In the genomic region with DNA sequence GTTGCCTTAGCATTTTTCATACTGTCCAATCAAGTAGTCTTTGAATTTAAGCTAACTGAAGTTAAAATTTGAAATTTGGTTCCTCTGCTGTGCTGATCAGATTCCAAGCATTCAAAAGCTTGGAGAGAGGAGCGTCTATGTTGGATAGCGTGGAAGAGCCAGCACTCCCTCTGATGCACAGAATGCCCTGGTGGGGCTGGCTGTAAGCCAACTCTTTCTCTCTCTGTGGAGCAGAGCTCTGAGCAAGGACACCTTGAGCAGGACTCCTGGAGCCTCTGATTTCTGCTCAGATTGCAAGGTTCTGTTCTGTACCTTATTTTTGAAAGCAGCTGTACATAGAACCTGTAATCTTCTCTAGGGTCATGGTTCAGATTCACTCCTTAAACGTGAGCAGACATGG, we compare ENCODE assay signal across 9 mouse cellular contexts. TPM values are rescaled to one million over a fixed set of nuclear protein-coding genes. Genes with fewer than 3 reads are reported as not detected.
A peak's percentile ranks its signal among the peaks of the same experiment; 100 is the strongest.
DNase-seq lines count a peak whose midpoint lies in the region; ATAC-seq and TF ChIP-seq lines count a peak whose summit lies in the region.
"Had no signal": no experiment of that assay in that cellular context is flagged by ENCODE, and none has a peak within 500 bp of the region (broad histone marks: within the 10 kb centered on the region; RNA-seq: fewer than 3 reads in every experiment).

No protein-coding gene starts in this region.

- DNase-seq in forebrain, embryonic 14.5 days (ENCODE audit: low spot score) = peak; percentile 39
- DNase-seq in lung, postnatal 14 days = peak; percentile 3
- DNase-seq in lung, postnatal 36 days = no peak
- peak; percentile 31 to 63 for DNase-seq in cerebellum, adult 2 months
- peak; percentile 55 for DNase-seq in kidney, adult 9 months
- no peak for DNase-seq in thymus, adult 18-20 months
- DNase-seq in retina, embryonic 14.5 days (ENCODE audit: low spot score) = no peak
- DNase-seq: liver, embryonic 13.5 days had no signal

- WGBS in forebrain, embryonic 14.5 days = 53% methylated on average over 3 of the region's 3 CpGs
- 43% methylated on average over 3 of the region's 3 CpGs for WGBS in forebrain, embryonic 13.5 days
- WGBS in cerebellum, adult 2 months = 21% methylated on average over 3 of the region's 3 CpGs

- TF ChIP-seq CTCF in cerebellum, adult 2 months (IDR thresholded peaks at IDR 0.05; ENCODE audit: borderline replicate concordance, insufficient read depth, low read depth, low read length) = no peak

- H3K9me3 ChIP-seq in forebrain, embryonic 14.5 days (replicated peaks; ENCODE audit: control insufficient read depth, low read length) = no peaks in the 10 kb centered on the region
- no peaks in the 10 kb centered on the region; the same call in 1 of the 2 replicates for H3K9me3 ChIP-seq in forebrain, embryonic 13.5 days (replicated peaks)
- H3K9me3 ChIP-seq: liver, embryonic 13.5 days had no signal

- no peak overlapping the region for H3K4me3 ChIP-seq in forebrain, embryonic 14.5 days (ENCODE audit: low read depth, low read length)
- H3K4me3 ChIP-seq in forebrain, embryonic 13.5 days = no peak overlapping the region
- H3K4me3 ChIP-seq in cerebellum, adult 2 months (replicated peaks; ENCODE audit: insufficient read depth, low read depth, low read length) = no peak overlapping the region
- H3K4me3 ChIP-seq: liver, embryonic 13.5 days had no signal

- H3K27ac ChIP-seq in forebrain, embryonic 14.5 days (ENCODE audit: low read depth, low read length) = no peak overlapping the region
- H3K27ac ChIP-seq in forebrain, embryonic 13.5 days = no peak overlapping the region
- no peak overlapping the region for H3K27ac ChIP-seq in cerebellum, adult 2 months (ENCODE audit: insufficient read depth, low read length)
- H3K27ac ChIP-seq: liver, embryonic 13.5 days had no signal

- H3K36me3 ChIP-seq in forebrain, embryonic 14.5 days (ENCODE audit: control insufficient read depth, insufficient read depth, low read length) = no peaks in the 10 kb centered on the region
- no peaks in the 10 kb centered on the region for H3K36me3 ChIP-seq in forebrain, embryonic 13.5 days (ENCODE audit: poor library complexity, severe bottlenecking)
- H3K36me3 ChIP-seq: liver, embryonic 13.5 days had no signal

- ATAC-seq in forebrain, embryonic 14.5 days = no peak
- no peak for ATAC-seq in forebrain, embryonic 13.5 days

- no peaks in the 10 kb centered on the region for H3K27me3 ChIP-seq in forebrain, embryonic 14.5 days (replicated peaks; ENCODE audit: control insufficient read depth, insufficient read depth, low read length)
- no peaks in the 10 kb centered on the region for H3K27me3 ChIP-seq in forebrain, embryonic 13.5 days
- no peaks in the 10 kb centered on the region for H3K27me3 ChIP-seq in cerebellum, adult 2 months (ENCODE audit: control insufficient read depth, insufficient read depth, low read length)
- H3K27me3 ChIP-seq: liver, embryonic 13.5 days had no signal

- no peak overlapping the region for H3K4me2 ChIP-seq in forebrain, embryonic 14.5 days (ENCODE audit: low read length)
- H3K4me2 ChIP-seq in forebrain, embryonic 13.5 days = no peak overlapping the region
- H3K4me2 ChIP-seq: liver, embryonic 13.5 days had no signal

- no peak overlapping the region for H3K9ac ChIP-seq in forebrain, embryonic 14.5 days (ENCODE audit: low read length)
- H3K9ac ChIP-seq in forebrain, embryonic 13.5 days = no peak overlapping the region
- H3K9ac ChIP-seq: liver, embryonic 13.5 days had no signal

- H3K4me1 ChIP-seq in forebrain, embryonic 14.5 days (ENCODE audit: control insufficient read depth, insufficient read depth, low read length) = no peaks in the 10 kb centered on the region
- H3K4me1 ChIP-seq in forebrain, embryonic 13.5 days = no peaks in the 10 kb centered on the region
- no peaks in the 10 kb centered on the region for H3K4me1 ChIP-seq in cerebellum, adult 2 months (ENCODE audit: control insufficient read depth, insufficient read depth, low read length)

- no peak for TF ChIP-seq POLR2A in cerebellum, adult 2 months (IDR thresholded peaks at IDR 0.05; ENCODE audit: borderline replicate concordance, insufficient read depth, low read length)

RNA-seq across cellular contexts. Expression of a gene that starts 16.8 kb away (rescaled TPM):
- polyA plus RNA-seq in forebrain, embryonic 14.5 days (2014; fragmentation: Nextera tagmentation; extraction: Ambion mirVana) = 54.5 and 59.9 TPM in 2 replicates
- polyA plus RNA-seq in forebrain, embryonic 13.5 days (2015; fragmentation: Nextera tagmentation; extraction: Ambion mirVana) = 37.6 and 43.5 TPM in 2 replicates
- 20.0 and 20.1 TPM in 2 replicates for polyA plus RNA-seq in cerebellum, adult 2 months (2012; rRNA removed)

RNA-seq across cellular contexts. Expression of a gene that starts 58.7 kb away (rescaled TPM):
- 5.5 and 9.1 TPM in 2 replicates for polyA plus RNA-seq in forebrain, embryonic 14.5 days (2014; fragmentation: Nextera tagmentation; extraction: Ambion mirVana)
- 10.7 and 11.7 TPM in 2 replicates for polyA plus RNA-seq in forebrain, embryonic 13.5 days (2015; fragmentation: Nextera tagmentation; extraction: Ambion mirVana)
- polyA plus RNA-seq in cerebellum, adult 2 months (2012; rRNA removed) = 11.1 and 11.4 TPM in 2 replicates

Comparison
In these comparisons a context has a peak if more than half of its experiments do, and no peak if none do; other contexts are left out.
1. DNase-seq: peak in forebrain, embryonic 14.5 days (single experiment), lung, postnatal 14 days (single experiment), cerebellum, adult 2 months (2 of 2) and kidney, adult 9 months (single experiment); none in lung, postnatal 36 days (single experiment), thymus, adult 18-20 months (0 of 2) and retina, embryonic 14.5 days (single experiment).